Mouse (Mus musculus) spleen, postnatal 14 days (tissue): Measurements from ENCODE around the gene Fbxo28.
"Not testable (repeated sequence)": the region's sequence is repeated elsewhere in the genome, so short reads cannot be mapped to it uniquely, and the experiment has no call there.

ENCODE experiments used
- DNase-seq, 2 experiments: peaks; one replicate each; pipeline ENCODE4 v3.0.0; 2021 to 2022; ENCODE audit warnings: low spot score in 2 of 2

The Fbxo28 gene

GRCm38 (mm10) chr1:182341993-182342392, 564 bp upstream of the Fbxo28 start:
- no peak for DNase-seq

GRCm38 (mm10) chr1:182340281-182340680, 1.1 kb downstream of the Fbxo28 start:
- no peak for DNase-seq

- no peak for DNase-seq
Observed at GRCm38 (mm10) chr1:182338961-182339565, 2.4 kb downstream of the Fbxo28 start.

- no peak for DNase-seq
Observed at GRCm38 (mm10) chr1:182333766-182334437, 7.5 kb downstream of the Fbxo28 start.

- DNase-seq: no peak
Observed at GRCm38 (mm10) chr1:182332090-182333034, 9.1 kb downstream of the Fbxo28 start.

GRCm38 (mm10) chr1:182325919-182326318, 15.5 kb downstream of the Fbxo28 start:
- no peak for DNase-seq

GRCm38 (mm10) chr1:182324552-182324951, 16.9 kb downstream of the Fbxo28 start:
- DNase-seq: no peak

- DNase-seq: no peak
Observed at GRCm38 (mm10) chr1:182323139-182323538, 18.3 kb downstream of the Fbxo28 start.

GRCm38 (mm10) chr1:182314201-182314600, 27.2 kb downstream of the Fbxo28 start:
- DNase-seq: no peak

GRCm38 (mm10) chr1:182313181-182313580, 28.2 kb downstream of the Fbxo28 start:
- DNase-seq: no peak

GRCm38 (mm10) chr1:182311376-182311775, 30.1 kb downstream of the Fbxo28 start:
- no peak for DNase-seq

- DNase-seq: no peak
Observed at GRCm38 (mm10) chr1:182310316-182310715, 31.1 kb downstream of the Fbxo28 start.

- no peak for DNase-seq
Observed at GRCm38 (mm10) chr1:182309403-182309802, 32.0 kb downstream of the Fbxo28 start.

GRCm38 (mm10) chr1:182302916-182303315, 38.5 kb downstream of the Fbxo28 start:
- DNase-seq: no peak

GRCm38 (mm10) chr1:182302176-182302870, 39.1 kb downstream of the Fbxo28 start:
- DNase-seq: no peak

GRCm38 (mm10) chr1:182297821-182298220, 43.6 kb downstream of the Fbxo28 start:
- no peak for DNase-seq

GRCm38 (mm10) chr1:182297246-182297645, 44.2 kb downstream of the Fbxo28 start:
- DNase-seq: no peak

- no peak for DNase-seq
Observed at GRCm38 (mm10) chr1:182296816-182297215, 44.6 kb downstream of the Fbxo28 start.

- no peak for DNase-seq
Observed at GRCm38 (mm10) chr1:182296141-182296540, 45.3 kb downstream of the Fbxo28 start.

GRCm38 (mm10) chr1:182292291-182292690, 49.1 kb downstream of the Fbxo28 start:
- DNase-seq: no peak

GRCm38 (mm10) chr1:182290741-182291140, 50.7 kb downstream of the Fbxo28 start:
- DNase-seq: not testable (repeated sequence)

GRCm38 (mm10) chr1:182289781-182290180, 51.6 kb downstream of the Fbxo28 start:
- DNase-seq: no peak
